Mouse (Mus musculus) megakaryocyte, embryonic 14.5 days (primary cell): Measurements from ENCODE around the gene Rab26. TPM values are rescaled to one million over a fixed set of nuclear protein-coding genes. Genes with fewer than 3 reads are reported as not detected.

ENCODE experiments used
- H3K27me3 ChIP-seq: replicated peaks from 2 replicates; pipeline ENCODE3; 2012; ENCODE audit warnings: inconsistent platforms
- H3K36me3 ChIP-seq: replicated peaks from 2 replicates; pipeline ENCODE3; 2012; ENCODE audit warnings: low read length, inconsistent platforms, mixed read lengths
- H3K4me1 ChIP-seq: 2 replicates; pipeline ENCODE4 v1.6.1; 2012; ENCODE audit warnings: inconsistent platforms
- H3K4me3 ChIP-seq: replicated peaks from 2 replicates; pipeline ENCODE3; 2012; ENCODE audit warnings: moderate library complexity, mild to moderate bottlenecking, inconsistent platforms
- H3K9me3 ChIP-seq: 2 replicates; pipeline ENCODE4 v1.6.1; 2012; ENCODE audit warnings: inconsistent platforms
- FLI1 ChIP-seq: IDR thresholded peaks from 2 replicates; pipeline ENCODE4 v1.6.1; 2012; ENCODE audit warnings: low read length, inconsistent platforms, mixed read lengths
- GATA1 ChIP-seq: IDR thresholded peaks from 3 replicates; pipeline ENCODE4 v1.6.1; 2012; ENCODE audit warnings: mixed read lengths, low read length, inconsistent platforms, borderline replicate concordance
- polyA plus RNA-seq: library from polyadenylated mRNA; stranded (reverse); fragments of >175 nt; gene quantifications from 2 replicates; pipeline ENCODE4 v1.2.3, GENCODE M21; 2012; ENCODE audit warnings: low replicate concordance; ENCODE audit not compliant: insufficient read depth

The Rab26 gene
- polyA plus RNA-seq, 1 experiment, result not detected

DNA sequence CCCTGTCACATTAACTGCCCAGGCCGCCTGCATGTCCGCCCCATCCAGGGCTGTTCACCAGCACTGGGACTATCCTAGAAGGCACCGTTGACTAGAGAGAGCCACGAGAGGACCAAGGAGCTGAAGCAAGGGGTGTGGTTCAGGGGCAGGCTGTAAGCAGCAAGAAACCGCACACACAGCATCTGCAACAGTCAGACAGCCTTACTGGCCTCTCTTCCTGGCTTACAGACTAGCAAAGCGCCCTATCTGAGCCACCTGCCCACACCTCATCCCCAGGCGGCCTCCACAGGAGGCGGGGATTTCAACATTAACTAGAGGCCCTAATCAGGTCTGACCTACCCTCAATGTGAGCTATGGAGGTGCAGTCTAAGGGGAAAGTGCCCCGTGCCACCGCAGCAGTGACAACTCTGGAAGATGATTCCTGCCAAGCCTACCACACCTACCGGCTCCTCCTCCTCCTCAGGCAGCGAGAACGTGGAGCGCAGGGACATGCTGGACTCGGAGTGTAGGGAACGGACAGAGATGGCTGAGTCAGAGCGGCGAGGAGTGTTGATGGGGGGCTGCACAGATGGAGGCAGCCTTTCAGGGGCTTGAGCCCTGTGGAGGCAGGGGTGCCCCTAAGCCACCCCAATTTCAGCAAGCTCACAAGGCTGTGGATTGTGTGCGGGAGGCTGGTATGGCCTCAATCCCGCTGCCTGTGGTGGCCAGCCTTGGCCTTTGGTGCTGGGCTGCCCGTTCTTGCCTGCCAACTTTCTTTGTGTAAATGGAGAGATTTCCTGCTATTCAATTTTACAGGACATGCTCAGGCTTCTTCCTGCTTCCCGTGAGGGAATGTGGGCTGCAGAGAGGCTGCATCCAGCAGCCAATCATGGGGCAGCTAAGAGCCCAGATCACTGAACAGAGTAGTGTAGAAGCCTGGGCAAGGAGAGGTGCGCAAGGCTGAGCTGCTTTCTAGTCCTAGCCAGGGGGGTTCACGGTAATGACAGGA lies 19.4 kb downstream of the Rab26 start:
- H3K36me3 ChIP-seq, result peaks cover 98% of the 10 kb centered on the region

DNA sequence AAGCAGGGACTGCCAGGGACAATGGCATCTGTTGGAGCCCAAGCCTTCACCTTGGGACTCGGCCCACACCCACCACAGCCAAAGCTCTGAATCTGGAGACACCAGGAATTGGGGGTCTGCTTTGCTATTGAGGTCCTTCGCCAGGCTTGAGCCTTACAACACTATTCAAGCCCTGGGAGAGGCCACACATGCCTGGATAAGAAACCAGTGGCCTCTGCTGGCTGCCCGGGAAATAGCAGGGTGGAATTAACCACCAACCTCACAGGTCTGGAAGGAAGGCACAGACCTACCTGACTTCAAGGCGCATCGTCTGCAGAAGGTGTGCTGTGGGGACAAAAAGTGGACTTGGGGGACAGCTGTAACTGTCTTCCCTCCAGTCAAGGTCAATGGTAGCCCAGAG lies 20.4 kb downstream of the Rab26 start:
- H3K36me3 ChIP-seq, result peaks cover 98% of the 10 kb centered on the region
- H3K4me1 ChIP-seq, result peaks cover 5% of the 10 kb centered on the region; the same call in 1 of the 2 replicates
- no peaks in the 10 kb centered on the region for H3K27me3 ChIP-seq
- no peak for TF ChIP-seq GATA1
- no peak for TF ChIP-seq FLI1
- H3K9me3 ChIP-seq, result no peaks in the 10 kb centered on the region
- no peak overlapping the region for H3K4me3 ChIP-seq

More for the DNA sequence above, 19.4 kb downstream of the Rab26 start:
- Histone ChIP-seq H3K9me3 (no peaks in the 10 kb centered on the region), H3K4me3 (no peak overlapping the region), H3K27me3 (no peaks in the 10 kb centered on the region), H3K4me1 (peaks cover 5% of the 10 kb centered on the region; the same call in 1 of the 2 replicates)
- TF ChIP-seq GATA1 (no peak), FLI1 (no peak)

DNA sequence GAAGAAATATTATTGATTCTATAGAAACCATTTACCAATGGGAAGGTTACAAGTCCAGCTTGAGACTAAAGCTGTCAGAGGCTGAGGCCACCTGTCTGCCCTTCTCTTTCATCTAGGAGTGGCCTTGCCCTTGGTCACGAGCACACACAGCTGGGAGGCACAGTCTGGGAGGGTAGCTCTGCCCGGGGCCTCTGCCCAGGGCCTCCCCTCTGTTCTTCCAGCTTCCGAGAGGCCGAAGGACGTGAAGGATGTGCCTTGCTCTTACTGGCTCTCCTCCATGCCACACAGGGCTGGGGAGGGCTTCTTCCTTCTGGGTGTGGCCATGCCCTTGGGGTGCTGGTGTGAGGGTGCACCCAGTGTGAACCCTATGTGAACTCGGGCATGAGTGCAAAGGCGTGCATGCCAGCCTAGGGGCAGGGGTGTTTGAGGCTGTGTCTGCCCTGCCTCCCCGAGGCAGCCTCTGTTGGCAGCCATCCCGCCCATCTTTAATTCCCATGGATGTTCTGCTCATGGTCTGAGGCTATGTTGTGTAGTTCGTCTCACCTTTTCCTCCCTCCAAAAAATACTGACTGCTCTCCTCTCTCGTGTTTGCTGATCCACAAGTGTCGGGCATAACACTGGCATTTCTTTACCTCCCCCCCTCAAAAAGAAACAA lies 26.1 kb downstream of the Rab26 start:
- H3K9me3 ChIP-seq, result no peaks in the 10 kb centered on the region
- no peak overlapping the region for H3K4me3 ChIP-seq
- H3K4me1 ChIP-seq, result peaks cover 12% of the 10 kb centered on the region; the same call in 1 of the 2 replicates
- no peak for TF ChIP-seq FLI1
- no peak for TF ChIP-seq GATA1
- H3K36me3 ChIP-seq, result peaks cover 85% of the 10 kb centered on the region
- H3K27me3 ChIP-seq, result peaks cover 15% of the 10 kb centered on the region

DNA sequence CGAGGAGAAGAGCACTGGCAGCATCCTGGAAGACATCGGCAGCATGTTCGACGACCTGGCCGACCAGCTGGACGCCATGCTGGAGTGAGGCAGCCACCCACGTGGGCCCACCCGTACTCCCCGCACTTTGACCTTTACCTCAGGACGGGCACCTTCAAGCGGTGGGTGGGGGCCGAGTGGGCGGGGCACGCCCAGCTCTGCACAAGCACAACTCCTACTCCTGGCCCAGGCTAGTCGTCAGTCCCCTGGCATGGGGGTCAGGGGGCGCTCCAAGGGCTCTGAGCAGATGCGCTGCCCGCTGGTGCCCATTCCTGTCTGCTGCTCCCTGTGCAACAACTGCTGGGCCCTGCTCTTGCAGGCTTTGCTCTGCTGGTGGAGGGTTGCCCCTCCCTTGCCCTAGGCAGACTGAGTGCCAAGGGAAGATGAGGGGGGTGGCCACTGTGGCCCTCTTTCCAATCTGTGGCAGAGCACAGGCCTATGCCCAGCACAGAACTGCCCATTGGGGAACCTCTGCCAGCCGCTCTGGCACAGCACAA lies 26.8 kb downstream of the Rab26 start:
- TF ChIP-seq GATA1 (no peak), FLI1 (no peak)
- H3K4me3 ChIP-seq, result peak overlapping the region; percentile 33
- no peaks in the 10 kb centered on the region for H3K9me3 ChIP-seq
- H3K4me1 ChIP-seq, result peaks cover 16% of the 10 kb centered on the region; the same call in 1 of the 2 replicates
- H3K36me3 ChIP-seq, result peaks cover 78% of the 10 kb centered on the region
- peaks cover 23% of the 10 kb centered on the region for H3K27me3 ChIP-seq

DNA sequence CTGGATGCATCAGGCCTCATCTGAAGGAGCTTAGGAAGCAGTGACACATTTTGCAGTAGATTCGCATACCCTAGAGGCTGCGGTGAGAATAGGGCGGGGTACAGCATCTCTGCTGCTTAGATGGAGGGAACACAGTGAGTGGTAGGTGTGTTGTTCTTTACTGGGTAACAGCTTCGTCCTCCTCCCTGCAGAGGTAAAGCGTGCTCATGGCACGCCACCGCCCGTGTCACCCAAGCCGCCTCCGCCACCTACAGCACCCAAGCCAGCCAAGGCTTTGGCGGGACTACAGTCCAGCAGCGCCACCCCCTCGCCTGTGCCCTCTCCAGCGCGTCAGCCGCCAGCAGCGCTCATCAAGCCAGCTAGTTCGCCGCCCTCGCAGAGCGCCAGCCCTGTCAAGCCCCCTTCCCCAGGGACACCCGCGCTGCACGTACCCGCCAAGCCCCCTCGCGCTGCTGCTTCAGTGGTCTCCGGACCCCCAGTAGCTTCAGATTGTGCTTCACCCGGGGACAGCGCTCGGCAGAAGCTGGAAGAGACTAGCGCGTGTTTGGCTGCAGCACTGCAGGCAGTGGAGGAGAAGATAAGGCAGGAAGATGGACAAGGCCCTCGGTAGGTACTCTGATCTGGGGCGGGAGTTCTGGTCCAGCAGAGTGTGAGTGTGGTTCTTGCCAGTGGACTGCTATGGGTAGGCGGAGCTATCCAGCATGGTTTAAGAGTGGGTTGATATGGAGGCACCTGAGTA lies 27.5 kb downstream of the Rab26 start:
- Histone ChIP-seq H3K27me3 (peaks cover 30% of the 10 kb centered on the region), H3K36me3 (peaks cover 71% of the 10 kb centered on the region), H3K4me1 (peaks cover 22% of the 10 kb centered on the region; the same call in 1 of the 2 replicates), H3K4me3 (no peak overlapping the region), H3K9me3 (no peaks in the 10 kb centered on the region)
- TF ChIP-seq GATA1 (no peak), FLI1 (no peak)

DNA sequence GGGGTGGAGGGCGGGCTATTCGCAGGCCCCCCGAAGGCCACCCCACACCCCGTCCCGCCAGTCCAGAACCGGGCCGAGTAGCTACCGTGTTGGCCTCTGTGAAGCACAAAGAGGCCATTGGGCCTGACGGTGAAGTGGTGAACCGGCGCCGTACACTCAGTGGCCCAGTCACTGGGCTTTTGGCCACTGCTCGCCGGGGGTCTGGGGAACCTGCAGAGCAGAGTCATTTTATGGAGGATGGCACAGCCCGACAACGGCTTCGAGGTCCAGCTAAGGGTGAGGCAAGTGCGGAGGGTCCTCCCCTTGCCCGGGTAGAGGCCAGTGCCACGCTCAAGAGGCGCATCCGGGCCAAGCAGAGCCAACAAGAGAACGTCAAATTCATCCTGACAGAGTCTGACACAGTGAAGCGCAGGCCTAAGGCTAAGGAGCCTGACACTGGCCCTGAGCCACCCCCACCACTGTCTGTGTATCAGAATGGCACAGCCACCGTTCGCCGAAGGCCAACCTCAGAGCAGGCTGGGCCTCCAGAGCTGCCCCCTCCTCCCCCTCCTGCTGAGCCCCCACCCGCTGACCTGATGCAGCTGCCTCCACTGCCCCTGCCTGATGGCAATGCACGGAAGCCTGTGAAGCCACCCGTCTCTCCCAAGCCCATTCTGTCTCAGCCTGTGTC lies 28.6 kb downstream of the Rab26 start:
- TF ChIP-seq GATA1 (no peak), FLI1 (no peak)
- H3K9me3 ChIP-seq, result no peaks in the 10 kb centered on the region
- H3K27me3 ChIP-seq, result peaks cover 41% of the 10 kb centered on the region
- peaks cover 22% of the 10 kb centered on the region; the same call in 1 of the 2 replicates for H3K4me1 ChIP-seq
- H3K36me3 ChIP-seq, result peaks cover 60% of the 10 kb centered on the region
- H3K4me3 ChIP-seq, result no peak overlapping the region

DNA sequence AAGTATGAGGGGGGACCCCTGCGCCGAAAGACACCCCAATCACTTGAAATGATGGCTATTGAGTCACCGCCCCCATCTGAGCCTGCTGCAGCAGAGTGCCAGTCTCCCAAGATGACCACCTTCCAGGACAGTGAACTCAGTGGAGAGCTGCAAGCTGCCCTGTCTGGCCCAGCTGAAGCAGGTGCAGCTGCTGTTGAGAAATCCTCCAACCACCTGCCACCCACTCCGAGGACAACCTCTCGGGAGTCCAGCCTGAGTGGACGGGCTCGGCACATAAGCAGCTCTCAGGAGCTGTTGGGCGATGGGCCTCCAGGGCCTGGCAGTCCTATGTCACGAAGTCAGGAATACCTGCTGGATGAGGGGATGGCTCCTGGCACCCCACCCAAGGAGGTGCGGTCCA lies 29.9 kb downstream of the Rab26 start:
- Histone ChIP-seq H3K4me3 (no peak overlapping the region), H3K27me3 (peaks cover 52% of the 10 kb centered on the region), H3K36me3 (peaks cover 47% of the 10 kb centered on the region), H3K9me3 (no peaks in the 10 kb centered on the region), H3K4me1 (peaks cover 22% of the 10 kb centered on the region; the same call in 1 of the 2 replicates)
- TF ChIP-seq FLI1 (no peak), GATA1 (no peak)

DNA sequence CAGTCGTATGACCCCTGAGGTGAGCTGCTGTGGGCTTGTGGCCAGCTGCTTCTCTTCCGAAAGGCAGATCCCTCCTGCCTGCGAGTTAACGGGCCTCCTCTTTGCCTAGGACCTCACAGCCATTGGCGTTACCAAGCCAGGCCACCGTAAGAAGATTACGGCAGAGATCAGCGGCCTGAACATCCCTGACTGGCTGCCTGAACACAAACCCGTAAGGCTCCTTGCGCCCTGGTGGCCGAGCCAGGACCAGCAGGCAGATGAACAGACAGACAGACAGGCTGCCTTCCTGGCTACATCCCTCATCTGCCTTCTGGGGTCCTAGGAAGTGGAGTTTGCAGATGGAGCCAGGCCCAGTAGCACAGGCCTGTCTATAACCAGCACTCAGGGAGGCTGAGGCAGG lies 31.8 kb downstream of the Rab26 start:
- Histone ChIP-seq H3K27me3 (peaks cover 66% of the 10 kb centered on the region), H3K4me3 (no peak overlapping the region), H3K9me3 (no peaks in the 10 kb centered on the region), H3K4me1 (peaks cover 21% of the 10 kb centered on the region; the same call in 1 of the 2 replicates), H3K36me3 (peaks cover 28% of the 10 kb centered on the region)
- TF ChIP-seq GATA1 (no peak), FLI1 (no peak)

DNA sequence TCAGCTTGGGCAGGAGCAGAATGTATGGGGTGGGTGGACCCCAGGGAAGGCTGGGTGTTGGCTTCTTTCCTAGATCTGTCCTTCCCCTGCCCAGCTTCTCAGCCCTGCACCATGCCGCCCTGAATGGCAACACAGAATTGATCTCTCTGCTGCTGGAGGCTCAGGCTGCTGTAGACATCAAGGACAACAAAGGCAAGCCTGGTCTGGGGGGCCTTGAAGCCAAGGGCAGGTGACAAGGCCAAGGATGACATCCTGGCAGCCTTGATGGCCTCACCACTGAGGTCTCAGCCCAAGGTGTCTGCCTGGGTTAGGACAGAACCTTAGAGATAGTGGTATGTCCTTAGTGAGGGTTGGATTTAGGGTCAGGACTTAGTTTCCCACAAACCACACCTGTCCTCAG lies 38.0 kb downstream of the Rab26 start:
- Histone ChIP-seq H3K4me3 (no peak overlapping the region), H3K27me3 (peaks cover 76% of the 10 kb centered on the region), H3K9me3 (no peaks in the 10 kb centered on the region), H3K36me3 (no peaks in the 10 kb centered on the region), H3K4me1 (peaks cover 8% of the 10 kb centered on the region)
- TF ChIP-seq FLI1, result no peak
- no peak for TF ChIP-seq GATA1
